Mouse (Mus musculus): Measurements from ENCODE around the gene Dapp1. TPM values are rescaled to one million over a fixed set of nuclear protein-coding genes. Genes with fewer than 3 reads are reported as not detected.
A peak's percentile ranks its signal among the peaks of the same experiment; 100 is the strongest.

Gene Dapp1
- polyA plus RNA-seq, 2 experiments = 8.8 to 11.5 TPM

- Histone ChIP-seq H3K4me1 (replicated peaks; ENCODE audit: control insufficient read depth in 2 of 2, insufficient read depth in 2 of 2, low read length in 1 of 2) (no peaks in the 10 kb centered on the region), H3K27ac (no peak overlapping the region), H3K36me3 (replicated peaks; ENCODE audit: control insufficient read depth, insufficient read depth, low read depth) (no peaks in the 10 kb centered on the region), H3K9me3 (ENCODE audit: control insufficient read depth, low read length) (no peaks in the 10 kb centered on the region), H3K4me2 (ENCODE audit: low read depth) (no peak overlapping the region), H3K4me3 (ENCODE audit: insufficient read depth in 1 of 2, low read depth in 2 of 2, low read length in 2 of 2) (no peak overlapping the region), H3K27me3 (ENCODE audit: control insufficient read depth, insufficient read depth, low read length) (no peaks in the 10 kb centered on the region), H3K9ac (replicated peaks) (no peak overlapping the region)
- TF ChIP-seq EP300 (IDR thresholded peaks at IDR 0.05; ENCODE audit: low read depth) (no peak), CTCF (IDR thresholded peaks at IDR 0.05; ENCODE audit: low read depth) (peak; percentile 86)
- DNase-seq (ENCODE audit: low read depth in 3 of 3, low spot score in 3 of 3) = peak in 1 of 3 experiments; percentile 13
- WGBS (ENCODE audit: insufficient replicate concordance) = 70% methylated on average over 3 of the region's 3 CpGs
- 0 out of 2 replicates have a peak, but pooled peaks have one; percentile 8 for ATAC-seq (ENCODE audit: insufficient read depth)
Measured at GRCm38 (mm10) chr3:137895196-137895595, 86.1 kb downstream of the Dapp1 start.

DNA sequence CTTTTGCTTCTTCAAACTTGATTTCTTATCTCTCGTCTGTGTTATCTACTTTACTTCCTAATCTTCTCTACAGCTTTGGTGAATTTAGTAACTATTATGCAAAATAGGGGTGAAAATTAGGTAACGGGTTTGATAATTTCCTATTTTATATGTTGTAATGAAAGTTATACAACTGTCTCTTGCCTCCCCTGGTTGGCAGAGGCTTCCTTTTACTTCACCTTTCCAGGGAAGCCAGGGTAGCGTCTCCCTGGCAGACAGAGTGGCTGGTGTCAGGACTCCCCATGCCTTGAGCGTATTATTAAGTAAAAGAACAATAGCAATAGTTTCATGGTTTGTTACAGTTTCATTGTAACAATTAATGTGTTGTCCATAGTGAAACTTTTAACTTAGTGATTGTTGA lies 87.6 kb downstream of the Dapp1 start:
- ATAC-seq (ENCODE audit: insufficient read depth) = no peak
- no peak overlapping the region for H3K4me2 ChIP-seq (ENCODE audit: low read depth)
- H3K9ac ChIP-seq (replicated peaks) = no peak overlapping the region
- H3K27me3 ChIP-seq (ENCODE audit: control insufficient read depth, insufficient read depth, low read length) = no peaks in the 10 kb centered on the region
- TF ChIP-seq CTCF (IDR thresholded peaks at IDR 0.05; ENCODE audit: low read depth) (no peak), EP300 (IDR thresholded peaks at IDR 0.05; ENCODE audit: low read depth) (no peak)
- H3K36me3 ChIP-seq (replicated peaks; ENCODE audit: control insufficient read depth, insufficient read depth, low read depth) = no peaks in the 10 kb centered on the region
- H3K4me3 ChIP-seq (ENCODE audit: insufficient read depth in 1 of 2, low read depth in 2 of 2, low read length in 2 of 2) = no peak overlapping the region
- 73% methylated on average over 4 of the region's 4 CpGs for WGBS (ENCODE audit: insufficient replicate concordance)
- H3K27ac ChIP-seq = no peak overlapping the region
- DNase-seq (ENCODE audit: low read depth in 3 of 3, low spot score in 3 of 3) = no peak
- H3K9me3 ChIP-seq (ENCODE audit: control insufficient read depth, low read length) = no peaks in the 10 kb centered on the region
- 0 out of 4 replicates have a peak, but pooled peaks cover 0 to 2% of the 10 kb centered on the region in 2 experiments for H3K4me1 ChIP-seq (replicated peaks; ENCODE audit: control insufficient read depth in 2 of 2, insufficient read depth in 2 of 2, low read length in 1 of 2)

DNA sequence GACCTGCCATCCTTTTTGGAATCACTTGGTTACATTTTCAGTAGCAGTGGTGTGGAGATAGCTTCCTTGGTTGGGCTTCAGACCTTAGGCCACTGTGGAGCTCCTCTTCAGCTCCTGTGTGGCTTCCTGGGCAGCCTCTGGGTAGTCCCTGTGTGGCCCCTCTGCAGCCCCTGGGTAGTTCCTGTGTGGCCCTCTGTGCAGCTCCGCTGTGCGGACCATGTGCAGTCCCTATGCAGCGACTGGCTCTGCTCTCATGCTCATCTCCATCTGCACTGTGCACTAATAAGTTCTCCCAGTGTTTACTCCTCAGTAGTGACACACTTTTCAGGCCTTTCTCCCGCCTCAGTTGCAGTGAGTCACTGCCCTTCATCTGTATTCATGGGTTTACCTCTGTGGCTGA lies 89.2 kb downstream of the Dapp1 start:
- TF ChIP-seq EP300 (IDR thresholded peaks at IDR 0.05; ENCODE audit: low read depth) (no peak), CTCF (IDR thresholded peaks at IDR 0.05; ENCODE audit: low read depth) (no peak)
- no peak overlapping the region for H3K27ac ChIP-seq
- 73% methylated on average over 4 of the region's 4 CpGs for WGBS (ENCODE audit: insufficient replicate concordance)
- H3K4me3 ChIP-seq (ENCODE audit: insufficient read depth in 1 of 2, low read depth in 2 of 2, low read length in 2 of 2) = no peak overlapping the region
- ATAC-seq (ENCODE audit: insufficient read depth) (no peak), DNase-seq (ENCODE audit: low read depth in 3 of 3, low spot score in 3 of 3) (no peak)
- H3K9ac ChIP-seq (replicated peaks) = no peak overlapping the region
- H3K4me1 ChIP-seq (replicated peaks; ENCODE audit: control insufficient read depth in 2 of 2, insufficient read depth in 2 of 2, low read length in 1 of 2) = 0 out of 4 replicates have a peak, but pooled peaks cover 0 to 4% of the 10 kb centered on the region in 2 experiments
- no peaks in the 10 kb centered on the region for H3K27me3 ChIP-seq (ENCODE audit: control insufficient read depth, insufficient read depth, low read length)
- no peaks in the 10 kb centered on the region for H3K36me3 ChIP-seq (replicated peaks; ENCODE audit: control insufficient read depth, insufficient read depth, low read depth)
- no peak overlapping the region for H3K4me2 ChIP-seq (ENCODE audit: low read depth)
- H3K9me3 ChIP-seq (ENCODE audit: control insufficient read depth, low read length) = no peaks in the 10 kb centered on the region

DNA sequence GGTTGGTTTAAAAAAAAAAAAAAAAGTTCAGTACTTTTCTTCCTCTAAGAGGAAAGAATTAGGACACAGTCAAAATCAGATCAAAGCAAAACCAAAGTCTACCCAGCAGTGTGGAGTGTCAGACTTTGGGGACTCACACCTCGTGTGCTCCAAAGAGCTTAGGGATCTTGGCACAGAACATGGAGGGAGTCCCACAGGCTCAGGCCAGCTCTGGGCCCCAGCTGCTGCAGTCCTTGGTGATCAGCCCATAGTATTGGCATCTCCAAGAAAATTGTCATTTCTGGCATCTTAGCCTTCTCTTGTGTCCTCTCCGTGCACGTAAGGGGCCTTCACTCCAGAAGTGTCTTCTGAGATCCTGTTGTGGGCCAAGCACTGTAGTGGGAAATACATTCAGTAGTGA lies 90.3 kb downstream of the Dapp1 start:
- ATAC-seq (ENCODE audit: insufficient read depth) (no peak), DNase-seq (ENCODE audit: low read depth in 3 of 3, low spot score in 3 of 3) (no peak)
- no peak overlapping the region for H3K27ac ChIP-seq
- H3K4me3 ChIP-seq (ENCODE audit: insufficient read depth in 1 of 2, low read depth in 2 of 2, low read length in 2 of 2) = no peak overlapping the region
- no peak overlapping the region for H3K9ac ChIP-seq (replicated peaks)
- H3K9me3 ChIP-seq (ENCODE audit: control insufficient read depth, low read length) = no peaks in the 10 kb centered on the region
- WGBS (ENCODE audit: insufficient replicate concordance) = 56% methylated on average over 3 of the region's 3 CpGs
- no peaks in the 10 kb centered on the region for H3K27me3 ChIP-seq (ENCODE audit: control insufficient read depth, insufficient read depth, low read length)
- no peaks in the 10 kb centered on the region for H3K36me3 ChIP-seq (replicated peaks; ENCODE audit: control insufficient read depth, insufficient read depth, low read depth)
- no peak overlapping the region for H3K4me2 ChIP-seq (ENCODE audit: low read depth)
- 0 out of 4 replicates have a peak, but pooled peaks cover 0 to 4% of the 10 kb centered on the region in 2 experiments for H3K4me1 ChIP-seq (replicated peaks; ENCODE audit: control insufficient read depth in 2 of 2, insufficient read depth in 2 of 2, low read length in 1 of 2)
- TF ChIP-seq EP300 (IDR thresholded peaks at IDR 0.05; ENCODE audit: low read depth) (no peak), CTCF (IDR thresholded peaks at IDR 0.05; ENCODE audit: low read depth) (no peak)

- Histone ChIP-seq H3K9me3 (ENCODE audit: control insufficient read depth, low read length) (no peaks in the 10 kb centered on the region), H3K9ac (replicated peaks) (no peak overlapping the region), H3K4me2 (ENCODE audit: low read depth) (no peak overlapping the region), H3K27ac (no peak overlapping the region), H3K4me3 (ENCODE audit: insufficient read depth in 1 of 2, low read depth in 2 of 2, low read length in 2 of 2) (no peak overlapping the region), H3K27me3 (ENCODE audit: control insufficient read depth, insufficient read depth, low read length) (no peaks in the 10 kb centered on the region), H3K36me3 (replicated peaks; ENCODE audit: control insufficient read depth, insufficient read depth, low read depth) (no peaks in the 10 kb centered on the region), H3K4me1 (replicated peaks; ENCODE audit: control insufficient read depth in 2 of 2, insufficient read depth in 2 of 2, low read length in 1 of 2) (0 out of 4 replicates have a peak, but pooled peaks cover 0 to 4% of the 10 kb centered on the region in 2 experiments)
- TF ChIP-seq CTCF (IDR thresholded peaks at IDR 0.05; ENCODE audit: low read depth) (no peak), EP300 (IDR thresholded peaks at IDR 0.05; ENCODE audit: low read depth) (no peak)
- DNase-seq (ENCODE audit: low read depth in 3 of 3, low spot score in 3 of 3) (no peak), ATAC-seq (ENCODE audit: insufficient read depth) (no peak)
- 69% methylated on average over 7 of the region's 7 CpGs for WGBS (ENCODE audit: insufficient replicate concordance)
Measured at GRCm38 (mm10) chr3:137887961-137888360, 93.4 kb downstream of the Dapp1 start.

Measured in liver, embryonic 14.5 days (tissue).